Mouse (Mus musculus) layer of hippocampus, postnatal 10 days (tissue): ENCODE data around the gene Cadm1. TPM values are rescaled to one million over a fixed set of nuclear protein-coding genes. Genes with fewer than 3 reads are reported as not detected.
A peak's percentile ranks its signal among the peaks of the same experiment; 100 is the strongest.

Experiments
- DNase-seq, 2 experiments: peaks; one replicate each; pipeline ENCODE4 v3.0.0; 2021; ENCODE audit warnings: low spot score in 2 of 2
- long read RNA-seq: library from polyadenylated mRNA; stranded (forward); transcript quantifications from one replicate; pipeline ENCODE4 v2.0.0, GENCODE M21; 2023
- total RNA-seq, 2 experiments: library from RNA; stranded (reverse); gene quantifications; 2 replicates each; pipeline ENCODE4 v1.2.3; 2021

Cadm1 gene
- total RNA-seq, result 100 to 1,000 TPM; 300 to 315 TPM
- long read RNA-seq, partial matches to known transcripts, result 316 of 403 reads
- long read RNA-seq, other reads (novel, unspliced or antisense), result 87 of 403 reads

GRCm38 (mm10) chr9:47529602-47530450, at the start of gene Cadm1:
Gene Cadm1, plus strand, starts transcription at chr9:47530173.
- DNase-seq, result peak; percentile 95

GRCm38 (mm10) chr9:47484506-47484905, 45.5 kb upstream of the Cadm1 start:
- DNase-seq, result no peak

- no peak for DNase-seq
These were observed 44.8 kb upstream of the Cadm1 start for GRCm38 (mm10) chr9:47485186-47485585.

DNA sequence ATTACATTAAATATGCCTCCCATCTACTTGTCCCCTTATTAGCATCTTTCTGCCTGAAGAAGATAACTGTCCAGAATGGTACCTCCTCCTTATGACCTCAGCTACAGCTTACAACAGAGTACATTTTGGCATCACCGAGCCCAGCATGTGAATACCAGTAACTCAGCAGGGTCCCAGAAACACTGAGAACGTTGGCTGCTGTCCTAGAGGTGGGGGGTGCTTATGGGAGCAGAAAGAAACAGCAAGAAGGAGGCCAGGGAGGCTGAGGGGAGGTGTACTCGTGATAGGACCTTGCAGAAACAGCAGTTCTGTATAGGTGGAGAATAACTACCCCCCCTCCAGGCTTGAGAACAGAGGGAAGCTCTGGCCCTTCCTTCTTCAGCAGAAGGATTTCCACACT, 30.2 kb upstream of the Cadm1 start:
- DNase-seq, result no peak

DNA sequence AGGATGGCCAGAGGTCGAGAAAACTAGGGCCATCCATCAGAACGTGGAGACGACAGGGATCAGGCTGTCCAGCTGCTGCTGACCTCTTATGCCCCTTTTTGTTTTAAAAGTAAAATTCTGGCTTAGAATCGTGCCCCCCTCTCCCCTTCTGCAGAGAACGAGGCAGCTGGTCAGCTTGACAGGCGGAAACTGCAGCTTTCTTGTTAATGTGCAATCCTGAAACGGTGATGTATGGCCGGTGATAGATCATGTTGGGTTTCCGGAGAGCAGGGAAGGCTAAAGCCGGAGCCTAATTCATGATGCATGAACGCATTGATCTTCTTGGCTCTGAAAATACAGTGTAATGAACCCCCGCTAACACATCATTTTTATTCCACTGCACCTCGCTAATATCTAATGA, 24.0 kb upstream of the Cadm1 start:
- no peak for DNase-seq

DNA sequence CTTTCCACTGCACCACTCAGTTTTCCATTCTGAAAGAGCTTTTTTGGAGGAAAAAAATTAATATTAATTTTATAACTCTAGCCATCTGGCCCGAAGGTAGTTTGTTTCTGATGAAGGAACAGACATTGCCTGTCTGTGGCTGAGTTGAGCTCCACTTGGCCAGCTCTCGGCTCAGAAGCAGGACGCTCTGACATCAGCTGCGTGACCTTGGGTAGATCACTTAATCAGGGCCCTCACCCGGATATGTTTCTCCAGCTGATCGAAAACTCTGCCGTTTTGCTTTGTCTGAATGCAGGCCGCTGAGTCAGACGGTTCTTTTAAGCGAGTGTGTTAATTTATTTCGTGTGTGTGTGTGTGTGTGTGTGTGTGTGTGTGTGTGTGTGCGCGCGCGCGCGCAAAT, 23.1 kb upstream of the Cadm1 start:
- no peak for DNase-seq

- no peak for DNase-seq
These were observed 21.9 kb upstream of the Cadm1 start for GRCm38 (mm10) chr9:47508109-47508508.

DNA sequence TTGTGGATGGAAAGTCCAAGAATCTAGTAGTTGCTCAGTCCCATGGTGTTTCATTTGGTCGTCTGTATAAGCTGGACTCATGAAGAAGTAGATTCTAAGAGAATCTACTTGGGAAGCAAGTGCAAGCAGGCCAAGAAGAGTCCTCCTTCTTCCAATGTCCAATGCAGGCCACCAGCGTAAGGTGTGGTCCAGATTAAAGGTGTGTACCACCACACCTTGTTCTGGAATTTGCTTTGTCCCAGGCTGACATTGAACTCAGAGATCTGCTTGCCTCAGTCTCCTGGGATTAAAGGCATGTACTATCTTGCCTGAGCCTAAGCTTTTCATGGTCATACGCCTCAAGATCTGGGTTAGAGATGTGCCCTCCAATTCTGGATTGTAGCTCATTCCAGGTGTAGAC, 17.5 kb upstream of the Cadm1 start:
- DNase-seq, result no peak

DNA sequence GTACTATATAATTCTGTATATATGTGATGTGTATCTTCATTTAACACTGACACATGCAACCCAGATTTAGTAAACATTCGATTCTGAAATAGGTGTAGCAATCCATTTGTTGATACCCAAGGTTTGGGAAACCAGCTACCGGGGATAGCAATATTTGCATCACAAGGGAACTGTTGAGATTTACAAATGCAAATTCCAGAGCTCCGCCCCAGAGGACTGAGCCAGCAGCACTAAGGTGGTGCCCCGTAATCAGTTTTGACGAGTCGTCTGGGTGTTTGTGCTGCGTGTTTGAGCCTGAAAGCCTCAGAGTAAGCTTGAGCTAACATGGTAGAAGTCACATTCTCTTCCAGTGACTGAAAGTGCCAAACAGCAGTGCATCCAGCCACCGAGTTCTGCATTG, 15.7 kb upstream of the Cadm1 start:
- DNase-seq, result no peak

DNA sequence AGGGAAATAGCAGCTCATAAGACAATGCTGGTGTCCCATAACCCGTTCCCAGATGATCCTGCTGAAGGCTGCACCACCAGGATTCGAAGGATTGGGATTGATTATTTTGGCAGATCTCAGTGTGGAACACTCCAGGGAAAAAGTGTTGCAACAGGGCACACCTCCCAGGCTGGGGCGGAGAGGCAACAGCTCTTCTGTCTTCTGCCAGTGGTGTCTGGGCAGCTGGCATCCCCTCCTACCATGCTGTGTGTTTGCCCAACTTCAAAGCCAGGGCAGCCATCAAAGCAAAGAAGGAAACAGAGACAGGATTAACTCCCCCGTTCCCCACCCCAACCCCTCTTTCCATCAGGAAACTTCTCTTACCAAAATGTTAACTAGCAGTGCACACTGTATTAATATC, 13.7 kb upstream of the Cadm1 start:
- DNase-seq, result no peak

DNA sequence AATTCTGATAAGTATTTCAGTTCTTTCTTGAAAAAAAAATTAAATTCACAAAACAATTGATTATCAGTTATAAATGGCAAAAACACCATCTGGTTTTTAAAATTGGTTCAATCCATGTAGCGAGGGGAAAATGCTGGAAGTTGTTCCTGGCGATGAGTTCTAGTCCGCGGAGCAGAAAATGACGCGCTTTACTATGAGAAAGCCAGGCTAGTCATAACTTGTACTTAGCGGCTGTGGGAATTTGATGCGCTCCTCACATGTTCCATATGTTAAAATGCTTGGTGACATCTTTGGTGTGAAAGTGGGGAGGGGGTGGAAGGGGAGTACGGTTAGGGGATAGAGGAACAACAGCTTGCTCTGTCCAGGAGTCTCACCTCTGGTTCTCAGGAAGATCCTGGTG, 2.7 kb upstream of the Cadm1 start:
- no peak for DNase-seq

- DNase-seq, result no peak
These were observed 2.2 kb upstream of the Cadm1 start for GRCm38 (mm10) chr9:47527741-47528140.

- no peak for DNase-seq
These were observed 791 bp upstream of the Cadm1 start for GRCm38 (mm10) chr9:47529182-47529581.

DNA sequence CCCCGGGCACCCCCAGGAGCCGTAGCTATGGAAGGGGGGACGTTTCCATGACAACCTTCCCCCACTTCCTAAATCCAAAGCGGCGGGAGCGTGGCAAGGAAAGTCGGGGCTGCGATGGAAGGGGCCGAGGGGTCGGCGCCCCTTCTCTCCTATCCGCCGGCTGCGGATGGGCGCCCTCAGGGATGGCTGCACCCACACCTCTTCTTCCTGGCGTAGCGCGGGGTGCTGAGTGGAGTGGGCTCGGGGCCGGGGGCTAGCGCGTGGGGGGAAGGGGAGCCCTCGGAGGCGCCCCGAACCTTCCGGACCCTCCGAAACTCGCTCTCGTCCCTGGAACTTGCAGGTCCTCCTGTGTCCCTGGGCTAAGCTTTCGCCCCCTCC, 560 bp downstream of the Cadm1 start:
- no peak for DNase-seq

- DNase-seq, result peak; percentile 74 to 81
These were observed 1.2 kb downstream of the Cadm1 start for GRCm38 (mm10) chr9:47530922-47531850.

DNA sequence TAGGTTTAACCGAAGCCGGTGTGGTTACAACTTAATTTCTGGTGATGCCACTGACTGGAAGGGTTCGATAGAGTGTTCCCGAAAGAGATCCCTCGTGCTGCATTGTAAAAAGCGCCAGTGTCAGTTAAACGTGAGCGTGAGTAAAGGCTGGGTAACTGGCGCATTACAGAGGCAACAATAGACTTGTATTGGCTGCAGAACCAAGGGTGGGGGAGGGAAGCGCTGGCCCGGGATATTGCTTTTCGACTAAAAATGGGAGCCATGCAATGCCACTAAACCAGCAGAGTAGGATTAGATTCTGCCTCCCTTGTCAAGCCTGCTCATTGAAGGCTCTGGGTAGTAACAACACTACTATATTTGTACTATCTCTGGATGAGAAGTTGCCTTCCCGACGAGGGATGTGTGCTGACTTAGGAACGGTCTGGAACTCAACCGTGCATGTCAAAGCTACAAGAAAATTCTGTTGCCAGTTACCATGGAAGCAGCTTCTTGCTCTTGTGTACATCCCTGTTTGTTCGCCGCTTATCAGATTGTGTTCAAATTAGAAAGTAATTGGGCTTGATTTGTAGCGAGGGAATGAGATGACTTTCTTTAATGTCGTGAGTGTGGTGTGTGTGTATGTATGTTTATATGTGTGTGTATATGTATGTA, 2.4 kb downstream of the Cadm1 start:
- DNase-seq, result peak; percentile 46 to 64

GRCm38 (mm10) chr9:47533461-47533860, 3.5 kb downstream of the Cadm1 start:
- no peak for DNase-seq

DNA sequence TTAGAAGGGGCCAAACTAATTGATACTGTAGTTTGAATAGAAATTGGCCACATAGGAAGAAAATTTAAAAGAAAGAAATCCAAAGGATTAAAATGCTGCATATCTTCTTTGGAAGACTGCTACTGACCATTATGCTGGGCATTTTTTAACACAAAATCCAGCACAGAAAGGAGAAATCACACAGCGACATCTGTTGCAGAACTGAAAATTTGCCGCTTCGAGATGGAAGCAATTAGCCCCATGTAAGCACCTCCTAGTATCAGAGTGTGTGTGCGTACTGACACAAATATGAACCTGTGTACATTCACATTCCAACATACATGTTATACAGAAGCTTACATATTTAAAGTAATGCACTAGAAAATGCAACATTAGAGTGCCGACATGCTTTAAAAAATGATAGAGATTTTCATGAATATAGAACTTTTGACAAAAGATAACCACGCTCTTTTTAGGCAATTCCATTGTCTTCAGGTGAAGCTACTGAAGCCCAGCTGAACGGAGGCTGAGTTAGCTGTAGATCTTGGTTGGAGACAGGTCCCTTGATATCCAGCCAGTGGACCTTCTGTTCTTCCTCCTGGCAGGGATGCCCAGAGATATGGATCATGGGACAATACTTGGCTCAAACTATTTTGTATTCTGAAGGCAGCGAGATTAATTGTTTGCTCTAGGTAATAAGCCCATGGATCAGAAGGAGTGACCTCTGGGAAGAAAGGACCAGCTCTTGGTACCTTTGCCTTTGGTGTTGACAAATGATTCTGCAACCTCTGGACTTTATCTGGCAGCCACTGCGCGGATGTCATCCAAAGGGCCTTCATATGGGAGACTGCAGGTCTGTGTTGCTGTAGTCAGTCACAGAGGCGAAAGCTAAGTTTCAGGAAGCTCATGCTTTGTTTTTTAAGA, 4.9 kb downstream of the Cadm1 start:
- no peak for DNase-seq

GRCm38 (mm10) chr9:47545245-47545644, 15.3 kb downstream of the Cadm1 start:
- no peak for DNase-seq

DNA sequence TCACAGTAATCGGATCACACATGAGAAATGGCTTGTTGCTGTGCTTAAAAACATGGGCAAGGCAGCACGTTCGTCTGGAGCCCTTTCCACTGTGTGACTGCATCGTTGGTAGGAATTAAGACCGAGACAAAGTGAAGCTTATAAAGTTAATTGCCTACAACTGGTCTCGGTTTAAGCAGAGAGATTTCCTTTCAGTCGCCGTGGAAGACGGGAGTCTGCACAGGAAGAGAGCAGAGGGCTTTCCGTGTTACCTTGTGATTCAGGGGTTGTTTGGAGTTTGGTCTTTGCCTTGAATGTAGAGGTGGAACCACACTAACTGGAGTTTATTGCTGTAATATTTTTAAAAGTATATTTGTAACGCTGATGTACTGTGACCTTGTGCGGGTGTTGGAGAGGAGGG, 15.7 kb downstream of the Cadm1 start:
- no peak for DNase-seq

DNA sequence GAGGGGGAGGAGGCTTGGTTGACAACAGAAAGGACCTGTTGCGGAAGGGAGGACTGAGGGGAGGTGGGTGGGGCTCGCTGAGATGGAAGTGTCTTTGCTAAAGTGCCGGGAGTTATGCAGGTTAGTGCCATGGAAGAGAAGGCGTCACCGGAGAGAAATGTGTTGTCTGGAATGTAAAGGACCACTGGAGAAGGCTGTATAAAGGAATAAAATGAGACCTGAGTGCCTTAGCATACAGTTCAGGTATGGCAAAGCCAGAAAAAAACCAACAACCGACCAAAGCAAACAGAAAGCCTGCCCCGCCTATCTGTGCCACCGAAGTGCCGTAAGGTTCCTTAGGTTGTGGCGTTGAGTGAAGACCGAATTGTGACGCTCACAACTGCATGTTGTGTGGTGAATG, 18.4 kb downstream of the Cadm1 start:
- no peak for DNase-seq
